Mouse (Mus musculus): ENCODE data around the gene Tcaf2.
A peak's percentile ranks its signal among the peaks of the same experiment; 100 is the strongest.

The Tcaf2 gene

GRCm38 (mm10) chr6:42644912-42645549 is at the start of gene Tcaf2:
TSS of gene Tcaf2 (minus strand) at chr6:42645254.
- peak; percentile 80 for DNase-seq

DNA sequence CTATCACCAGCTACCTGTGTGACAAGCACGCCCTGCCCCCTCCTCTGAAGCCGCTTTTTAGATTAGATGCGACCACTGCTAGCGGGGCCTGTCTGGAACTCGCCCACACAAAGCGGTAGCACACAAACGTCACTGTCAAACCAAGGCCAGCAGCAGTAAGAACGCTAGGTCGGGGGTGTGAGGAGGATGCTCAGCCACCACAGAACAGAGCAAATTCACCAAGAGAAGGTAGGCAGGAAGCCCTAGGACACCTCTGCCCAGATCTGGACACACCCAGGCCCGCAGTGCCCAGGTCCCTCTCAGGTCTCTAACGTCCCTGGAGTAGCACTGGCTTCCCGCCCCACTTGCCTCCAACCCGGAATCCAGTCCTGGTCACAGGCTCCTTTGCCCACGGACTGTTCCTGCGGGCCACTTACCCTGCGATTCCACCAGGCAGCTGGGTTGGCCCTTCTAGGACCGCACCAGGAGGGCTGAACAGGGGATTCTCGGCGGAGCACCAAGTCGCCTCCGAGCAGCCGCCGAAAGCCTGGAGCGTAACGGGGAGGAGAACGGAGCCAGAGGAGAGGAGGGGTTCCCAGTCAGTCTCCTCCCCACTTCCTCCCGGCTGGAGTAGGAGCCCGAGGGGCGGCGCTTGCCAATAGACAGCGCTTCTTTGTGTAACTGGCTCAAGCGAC is 47.6 kb upstream of the Tcaf2 start:
- peak; percentile 78 for DNase-seq

GRCm38 (mm10) chr6:42692154-42692516 is 47.1 kb upstream of the Tcaf2 start:
- DNase-seq = peak; percentile 70

GRCm38 (mm10) chr6:42689761-42690160 is 44.7 kb upstream of the Tcaf2 start:
- no peak for DNase-seq

DNA sequence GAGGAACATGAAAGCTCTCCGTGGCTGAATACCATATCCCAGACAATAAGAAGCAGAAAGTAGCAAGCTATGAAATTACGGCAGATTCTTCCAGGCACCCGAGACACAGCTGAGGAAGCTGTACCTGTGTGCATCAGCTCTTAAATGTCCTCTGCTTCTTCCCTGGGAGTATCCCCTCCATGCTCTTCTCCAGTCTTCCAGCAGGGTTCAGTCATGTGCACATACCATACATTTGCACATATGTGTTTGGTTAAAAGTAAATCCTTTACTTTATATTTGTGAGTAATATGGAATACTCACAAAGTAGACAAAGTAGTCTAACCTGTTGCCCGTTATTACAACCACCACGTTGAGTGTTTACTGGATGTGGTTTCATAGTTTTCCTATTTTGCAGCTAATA is 42.9 kb upstream of the Tcaf2 start:
- no peak for DNase-seq

GRCm38 (mm10) chr6:42680077-42680476 is 35.0 kb upstream of the Tcaf2 start:
- DNase-seq = no peak

DNA sequence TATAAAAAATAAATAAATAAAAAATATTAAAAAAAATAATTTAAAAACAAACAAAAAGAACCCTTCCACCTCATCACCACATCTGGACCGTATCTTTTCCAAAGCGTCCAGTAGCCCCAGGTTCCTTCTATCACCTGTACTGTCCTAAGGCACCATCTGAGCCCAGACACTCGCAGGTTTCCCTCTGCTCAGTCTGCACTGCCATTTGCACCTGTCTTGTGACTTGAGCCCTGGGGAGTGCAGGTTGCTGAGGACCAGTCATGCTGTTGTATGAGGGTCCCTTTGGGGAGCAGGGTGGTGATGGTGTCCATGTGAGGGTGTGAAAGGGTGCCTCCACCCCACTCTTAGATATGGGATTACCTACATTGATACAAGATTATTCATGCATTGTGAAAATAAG is 31.0 kb upstream of the Tcaf2 start:
- no peak for DNase-seq

DNA sequence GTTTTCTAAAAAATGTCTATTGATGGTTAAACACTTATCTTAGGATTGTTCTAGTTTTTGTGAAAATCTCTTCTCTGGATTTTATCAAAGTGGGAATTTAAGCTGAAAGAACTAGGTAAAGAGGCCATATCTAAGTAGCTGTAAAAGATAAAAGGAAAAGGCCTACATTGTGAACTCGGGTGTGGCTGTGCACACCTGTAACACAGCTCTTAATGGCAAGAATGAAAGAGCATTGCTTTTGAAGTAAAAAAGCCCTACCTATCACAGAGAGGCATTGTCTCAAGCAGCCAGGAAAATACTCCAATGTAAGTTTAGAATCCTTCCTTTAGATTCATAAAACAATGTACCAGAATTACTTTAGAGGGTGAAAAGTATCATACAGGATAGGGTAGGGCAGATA is 26.7 kb upstream of the Tcaf2 start:
- DNase-seq = no peak

DNA sequence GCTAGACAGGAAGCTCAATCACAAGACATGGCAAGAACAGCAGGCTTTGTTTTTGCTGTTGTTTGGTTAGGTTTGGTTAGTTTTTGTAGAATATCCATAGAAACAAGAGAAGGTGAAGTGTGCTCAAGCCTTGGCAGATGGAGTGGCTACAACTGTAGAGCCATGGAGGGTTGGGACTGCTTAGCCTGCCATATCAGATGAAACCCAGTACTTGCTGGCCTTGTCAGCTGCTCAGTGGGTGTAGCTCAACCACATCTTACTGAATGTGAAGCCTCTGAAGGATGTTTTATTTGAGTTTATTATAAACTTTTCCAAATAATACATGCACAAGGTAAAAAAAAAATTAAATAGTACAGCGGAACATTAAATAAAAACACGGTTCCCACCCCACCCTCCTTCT is 22.7 kb upstream of the Tcaf2 start:
- DNase-seq = no peak

GRCm38 (mm10) chr6:42661739-42662138 is 16.7 kb upstream of the Tcaf2 start:
- DNase-seq = no peak

DNA sequence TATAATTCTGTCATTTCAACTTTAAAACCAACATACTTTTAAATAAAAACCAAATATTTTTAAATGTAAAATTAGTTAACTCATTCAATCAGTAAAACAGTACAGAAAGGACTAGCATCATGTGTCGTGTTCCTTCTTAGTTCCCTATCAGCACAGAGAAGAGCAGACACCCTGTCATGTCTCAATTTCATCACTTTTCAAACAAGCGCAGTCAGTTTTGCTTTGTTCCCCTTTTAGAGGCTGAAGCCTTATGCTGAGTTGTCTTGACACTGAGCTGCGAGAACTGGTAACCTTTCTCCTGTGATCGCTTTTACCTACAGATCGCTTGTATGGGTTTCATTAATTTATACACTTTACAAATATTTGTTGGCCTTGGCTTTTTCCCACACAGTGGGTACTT is 10.7 kb downstream of the Tcaf2 start:
- DNase-seq = no peak

DNA sequence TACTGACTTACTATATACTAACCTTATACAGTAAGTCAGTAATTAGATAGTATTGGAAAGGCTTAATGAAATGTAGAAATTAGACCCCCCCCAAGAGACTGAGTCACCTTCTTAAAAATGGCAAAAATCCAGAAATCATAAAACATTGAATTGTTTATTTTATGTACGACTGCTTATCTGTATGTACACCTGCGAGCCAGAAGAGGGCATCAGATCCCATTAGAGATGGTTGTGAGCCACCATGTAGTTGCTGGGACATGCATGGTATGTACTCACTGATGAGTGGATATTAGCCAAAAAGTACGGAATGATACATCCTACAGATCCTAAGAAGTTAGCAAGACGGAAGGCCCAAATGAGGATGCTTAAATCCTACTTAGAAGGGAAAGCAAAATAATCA is 13.7 kb downstream of the Tcaf2 start:
- no peak for DNase-seq

- DNase-seq = no peak
These were observed 28.1 kb downstream of the Tcaf2 start for GRCm38 (mm10) chr6:42616904-42617303.

DNA sequence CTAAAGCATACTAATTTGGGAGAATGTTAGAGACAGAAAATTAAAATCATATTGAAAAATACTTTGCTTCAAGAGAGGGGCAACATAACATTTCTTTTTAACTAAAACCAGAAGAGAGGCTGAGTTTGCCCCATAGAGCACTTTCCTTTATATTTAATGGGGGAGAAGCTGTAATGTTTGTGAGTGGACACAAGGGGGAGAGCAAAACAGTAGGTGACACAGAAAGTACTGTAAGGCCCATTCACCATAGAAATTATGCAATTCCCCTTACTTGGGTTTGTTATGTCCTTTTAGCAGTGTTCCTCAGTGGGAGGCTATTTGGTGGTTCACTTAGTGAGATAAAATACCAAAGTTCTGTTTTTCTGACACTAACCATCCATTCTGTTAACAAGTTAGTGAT is 32.8 kb downstream of the Tcaf2 start:
- DNase-seq = no peak

DNA sequence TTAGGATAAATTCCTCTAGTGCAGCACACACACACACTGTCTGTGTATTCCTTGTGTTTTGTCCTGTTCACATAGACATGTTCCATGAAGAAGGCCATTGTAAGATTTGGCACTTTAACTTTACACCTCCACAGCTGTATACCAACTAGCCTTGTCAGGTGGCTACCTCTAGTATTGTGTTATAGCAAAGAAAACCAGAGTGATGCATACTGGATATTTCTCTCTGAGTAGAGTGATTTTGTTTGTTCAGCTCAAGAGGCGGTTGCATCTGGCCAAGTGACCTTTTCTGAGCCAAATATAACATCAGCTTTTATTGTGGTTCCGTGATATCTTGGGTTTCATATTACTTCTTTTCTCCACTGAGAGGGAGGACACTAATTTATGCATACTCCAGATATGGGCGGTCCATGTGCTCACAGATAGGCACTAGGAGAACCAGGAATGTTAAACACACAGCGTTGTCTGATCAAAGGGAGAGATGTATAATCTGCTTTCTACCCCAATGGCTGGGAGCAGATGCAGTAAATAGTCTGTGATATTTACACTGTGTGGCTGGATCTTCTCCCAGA is 34.0 kb downstream of the Tcaf2 start:
- no peak for DNase-seq

- no peak for DNase-seq
These were observed 47.5 kb downstream of the Tcaf2 start, which contains the start of gene Tcaf3 for GRCm38 (mm10) chr6:42597592-42597991. TSS of gene Tcaf3 (minus strand) at chr6:42597692.

- no peak for DNase-seq
These were observed 51.7 kb downstream of the Tcaf2 start for GRCm38 (mm10) chr6:42593138-42593882.

DNA sequence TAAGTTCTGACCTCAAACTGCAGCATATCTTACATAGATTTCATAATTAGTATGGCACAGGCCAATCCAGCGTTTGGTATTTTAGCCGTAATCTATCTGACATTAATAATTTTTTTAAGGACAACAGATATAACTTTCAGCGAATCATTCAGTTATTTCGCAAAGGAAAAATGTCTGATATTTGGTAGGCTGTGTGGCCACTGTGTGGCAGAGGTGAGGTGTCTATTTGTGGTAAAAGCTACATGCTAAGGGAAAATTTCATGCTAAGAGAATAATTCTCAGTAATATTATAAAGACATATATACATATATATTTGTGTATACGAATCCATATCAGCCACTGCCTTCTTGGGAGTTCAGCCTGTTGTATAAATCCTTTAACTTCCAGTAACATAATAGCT is 58.5 kb downstream of the Tcaf2 start:
- DNase-seq = no peak

GRCm38 (mm10) chr6:42583488-42583872 is 61.6 kb downstream of the Tcaf2 start:
- DNase-seq = peak; percentile 73

- DNase-seq = no peak
These were observed 62.1 kb downstream of the Tcaf2 start for GRCm38 (mm10) chr6:42582741-42583487.

GRCm38 (mm10) chr6:42578678-42579077 is 66.4 kb downstream of the Tcaf2 start:
- no peak for DNase-seq

- peak; percentile 57 for DNase-seq
These were observed 67.6 kb downstream of the Tcaf2 start for GRCm38 (mm10) chr6:42577433-42577832.
